Mouse (Mus musculus) stomach, postnatal 0 days (tissue): ENCODE results near the gene Gm28778.

Experiments
- CTCF ChIP-seq: IDR thresholded peaks from 2 replicates; pipeline ENCODE4 v1.5.1; 2016; ENCODE audit warnings: antibody characterized with exemption, low read depth, mild to moderate bottlenecking, moderate library complexity
- EP300 ChIP-seq: optimal IDR thresholded peaks from 2 replicates; pipeline ENCODE3; 2016; ENCODE audit warnings: antibody characterized with exemption

DNA sequence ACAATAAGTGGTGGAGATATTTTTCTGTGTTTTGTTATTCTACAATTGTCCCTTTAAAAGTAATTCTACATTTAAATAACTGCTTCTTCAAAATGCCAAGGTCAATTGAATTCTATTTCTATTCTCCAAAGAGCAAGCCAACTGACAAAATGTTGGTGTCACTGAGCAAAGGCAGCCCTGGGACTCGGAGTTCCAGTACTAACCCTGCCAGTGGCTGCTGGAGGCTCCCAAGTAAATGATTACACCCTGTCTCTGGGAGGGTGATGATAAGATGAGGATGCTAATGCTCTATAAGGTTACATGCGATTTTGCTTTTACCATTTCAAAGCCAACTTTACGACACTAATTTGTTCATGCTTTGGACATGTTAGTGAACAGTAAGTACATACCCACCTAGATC lies 27.0 kb upstream of the Gm28778 start:
- TF ChIP-seq CTCF (no peak), EP300 (no peak)
